Mouse (Mus musculus) layer of hippocampus, adult 2 months (tissue): ENCODE results near the gene Ctxn2. TPM values are rescaled to one million over a fixed set of nuclear protein-coding genes. Genes with fewer than 3 reads are reported as not detected.
"Not testable (repeated sequence)": the region's sequence is repeated elsewhere in the genome, so short reads cannot be mapped to it uniquely, and the experiment has no call there.

Experiments
- DNase-seq, 2 experiments: peaks; one replicate each; pipeline ENCODE4 v3.0.0; 2022; ENCODE audit warnings: low spot score in 2 of 2
- H3K27ac ChIP-seq: fragments of 200-600 bp; 2 replicates; pipeline ENCODE4 v1.8.1; 2022
- H3K4me3 ChIP-seq: fragments of 200-600 bp; 2 replicates; pipeline ENCODE4 v1.8.1; 2022; ENCODE audit warnings: mild to moderate bottlenecking
- CTCF ChIP-seq: fragments of 200-600 bp; conservative IDR thresholded peaks from 2 replicates; pipeline ENCODE4 v1.8.1; 2022; ENCODE audit warnings: antibody characterized with exemption, mild to moderate bottlenecking, moderate library complexity
- long read RNA-seq, 2 experiments: library from polyadenylated mRNA; stranded (forward); transcript quantifications; one replicate each; pipeline ENCODE4 v2.0.0; 2021; ENCODE audit warnings: borderline mapping rate in 2 of 2
- total RNA-seq, 2 experiments: library from RNA; stranded (reverse); gene quantifications; 2 replicates each; pipeline ENCODE4 v1.2.3; 2021

Ctxn2 gene
- 10 to 100 TPM; 11.2 to 16.0 TPM for total RNA-seq
- long read RNA-seq, experiment 1, partial matches to known transcripts: 1 of 15 reads
- long read RNA-seq, experiment 1, other reads (novel, unspliced or antisense): 14 of 15 reads
- long read RNA-seq, experiment 2, partial matches to known transcripts: 2 of 19 reads
- long read RNA-seq, experiment 2, other reads (novel, unspliced or antisense): 15 of 19 reads

DNA sequence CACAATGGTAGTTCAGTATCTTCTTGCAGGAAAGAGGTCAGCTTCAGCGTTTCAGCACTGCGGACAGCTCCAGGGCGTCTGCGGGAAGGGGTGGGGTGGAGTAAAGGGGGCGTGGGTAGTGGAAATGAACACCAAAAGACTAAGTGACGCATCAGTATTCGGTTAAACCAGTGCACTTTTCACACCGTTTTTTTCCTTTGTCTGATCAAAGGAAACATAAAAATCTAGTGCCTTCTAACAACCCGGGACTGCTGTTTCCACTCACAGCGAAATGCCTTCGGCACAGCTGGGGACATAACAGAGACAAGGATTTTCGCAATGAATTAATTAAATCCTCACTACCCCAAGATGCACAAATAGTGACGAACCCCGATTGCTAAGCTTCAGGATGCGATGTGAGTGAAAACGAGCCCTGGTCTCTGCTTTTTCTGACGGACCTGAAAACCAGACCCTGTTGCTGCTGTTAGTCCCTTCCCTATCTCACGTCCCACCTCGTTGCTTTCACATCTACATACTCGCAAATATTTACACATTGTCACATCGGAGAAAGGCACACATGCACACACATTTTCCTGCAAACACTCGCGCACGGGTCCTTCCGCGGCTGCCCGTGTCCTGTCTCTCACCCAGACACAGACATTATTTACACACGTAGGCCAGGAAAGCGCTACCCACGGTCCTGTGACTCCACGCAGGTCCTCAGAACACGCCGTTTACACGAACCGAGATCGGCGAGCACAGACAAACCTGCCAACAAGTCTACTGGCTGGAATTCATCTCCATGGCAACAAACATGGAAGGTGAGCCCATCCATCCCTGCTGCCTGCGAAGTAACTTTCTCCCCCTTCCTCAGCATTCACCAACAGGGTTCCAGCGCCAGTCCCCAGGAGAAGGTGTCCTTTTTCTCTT, at the start of gene Ctxn2:
TSS of gene Ctxn2 (plus strand) at position 790 of the 909 bp plus-strand sequence.
- peak; percentile 49 to 52 for DNase-seq
- Histone ChIP-seq H3K4me3 (peak within 1 kb of the TSS; percentile 65), H3K27ac (peak within 1 kb of the TSS; percentile 90)
- no peak for TF ChIP-seq CTCF

DNA sequence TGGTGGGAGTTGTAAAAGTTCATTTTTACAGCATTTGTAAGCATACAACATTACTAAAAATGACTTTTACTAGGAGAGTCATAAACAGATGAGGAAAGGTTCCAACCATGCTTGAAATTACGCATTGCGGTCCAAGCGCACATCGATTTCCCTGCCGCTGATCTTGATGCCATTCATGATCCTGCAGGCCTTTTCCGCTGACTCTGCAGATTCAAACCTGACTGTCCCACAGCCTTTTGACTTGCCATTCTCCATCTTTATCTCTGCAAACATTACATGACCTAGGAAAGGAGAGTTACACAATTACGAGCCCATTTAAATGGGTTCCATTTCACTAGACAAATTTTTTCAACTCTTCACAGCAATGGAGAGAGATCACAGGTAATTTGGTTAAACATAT, 47.7 kb upstream of the Ctxn2 start:
- DNase-seq: no peak
- TF ChIP-seq CTCF: no peak
- no peak overlapping the region for H3K4me3 ChIP-seq
- H3K27ac ChIP-seq: no peak overlapping the region

DNA sequence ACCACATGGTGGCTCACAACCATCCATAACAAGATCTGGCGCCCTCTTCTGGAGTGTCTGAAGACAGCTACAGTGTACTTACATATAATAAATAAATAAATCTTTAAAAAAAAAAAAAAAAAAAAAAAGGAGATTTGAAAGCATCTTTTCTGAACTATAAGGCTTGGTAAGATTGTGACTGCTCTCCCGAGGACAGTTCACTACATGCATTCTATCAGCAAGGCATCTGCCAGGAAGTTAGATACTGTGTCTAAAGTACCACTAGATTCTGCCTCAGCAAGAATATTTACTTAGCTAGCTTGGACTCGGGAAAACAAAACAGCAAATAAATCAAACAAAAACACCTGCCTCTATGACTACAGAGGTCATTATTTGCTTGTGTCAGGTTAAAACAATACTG, 44.4 kb upstream of the Ctxn2 start:
- TF ChIP-seq CTCF: peak; percentile 38
- not testable (repeated sequence) for H3K4me3 ChIP-seq, H3K27ac ChIP-seq, DNase-seq

DNA sequence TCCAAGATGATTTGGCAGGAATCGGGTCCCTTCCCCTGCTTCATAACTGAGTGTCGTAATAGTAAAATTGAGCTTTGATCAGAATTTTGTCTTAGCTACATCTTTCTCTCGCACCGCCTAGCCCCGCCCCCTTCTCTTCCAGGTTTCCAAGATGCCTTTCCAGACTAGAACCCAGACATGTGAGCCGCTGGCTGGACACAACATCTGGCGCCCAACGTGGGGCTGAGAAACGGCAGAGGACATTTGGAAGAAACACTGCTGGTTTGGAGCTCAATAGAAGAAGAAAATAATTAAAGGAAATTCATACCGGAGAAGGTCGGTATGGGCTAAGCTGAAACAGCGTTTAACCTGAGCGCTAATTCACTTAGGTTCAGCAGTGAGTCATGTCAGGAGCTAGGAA, 32.0 kb upstream of the Ctxn2 start:
- not testable (repeated sequence) for H3K27ac ChIP-seq, DNase-seq

DNA sequence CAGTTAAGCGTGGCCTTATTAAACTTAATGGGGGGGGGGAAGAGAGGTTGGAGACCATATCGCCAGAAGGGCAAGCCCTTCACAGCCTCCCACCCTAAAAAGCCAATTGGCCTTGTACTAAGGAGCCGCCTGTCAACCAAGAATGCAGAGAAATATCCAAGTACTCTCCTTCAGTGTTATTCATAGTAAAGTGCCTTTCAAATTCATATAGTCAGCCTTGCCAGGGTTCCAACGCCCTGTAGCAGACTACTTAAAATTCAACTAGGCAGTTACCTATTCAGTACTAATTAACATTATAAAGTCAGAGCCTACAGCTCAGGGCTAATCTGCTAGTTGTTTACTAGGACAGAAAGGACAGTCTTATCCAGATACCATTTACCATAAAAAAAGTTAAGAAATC, 30.0 kb upstream of the Ctxn2 start:
- not testable (repeated sequence) for H3K27ac ChIP-seq, DNase-seq, H3K4me3 ChIP-seq

More for the DNA sequence above, 32.0 kb upstream of the Ctxn2 start:
- H3K4me3 ChIP-seq: not testable (repeated sequence)

DNA sequence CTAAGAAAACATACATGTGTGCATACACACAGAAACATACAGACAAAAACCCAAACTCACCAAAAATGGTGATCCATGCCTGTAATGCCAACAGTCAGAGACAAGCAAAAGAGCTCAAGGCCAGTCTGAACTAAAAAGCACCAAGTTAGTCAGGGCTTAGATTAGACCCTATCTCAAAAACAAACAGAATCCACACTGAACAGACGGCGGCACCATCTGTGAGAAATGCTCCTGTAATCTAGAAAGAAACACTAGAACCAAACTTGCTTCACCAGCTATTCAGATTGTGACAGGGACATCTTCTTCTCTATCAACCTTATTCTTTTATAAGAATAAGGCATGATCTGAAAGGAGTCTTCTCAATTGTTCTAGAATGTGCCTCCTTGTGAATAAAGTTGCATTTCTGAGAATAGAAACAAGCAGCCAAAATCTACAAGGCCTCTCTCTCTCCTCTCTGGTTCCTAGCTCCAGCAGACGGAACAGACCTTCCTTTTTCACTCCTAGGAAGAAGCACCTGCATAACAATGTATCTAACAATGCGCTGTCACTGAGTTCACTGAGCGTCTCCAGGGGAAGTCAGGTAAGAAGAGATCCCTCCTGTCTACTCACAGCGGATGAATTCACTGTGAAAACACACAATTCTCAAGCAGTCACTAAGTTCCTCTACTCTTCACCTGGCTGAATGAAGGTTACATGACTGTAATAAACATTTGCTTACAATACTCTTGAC, 16.9 kb upstream of the Ctxn2 start:
- DNase-seq: peak; percentile 42 to 52
- Histone ChIP-seq H3K4me3 (no peak overlapping the region), H3K27ac (peak overlapping the region; percentile 36)
- no peak for TF ChIP-seq CTCF

DNA sequence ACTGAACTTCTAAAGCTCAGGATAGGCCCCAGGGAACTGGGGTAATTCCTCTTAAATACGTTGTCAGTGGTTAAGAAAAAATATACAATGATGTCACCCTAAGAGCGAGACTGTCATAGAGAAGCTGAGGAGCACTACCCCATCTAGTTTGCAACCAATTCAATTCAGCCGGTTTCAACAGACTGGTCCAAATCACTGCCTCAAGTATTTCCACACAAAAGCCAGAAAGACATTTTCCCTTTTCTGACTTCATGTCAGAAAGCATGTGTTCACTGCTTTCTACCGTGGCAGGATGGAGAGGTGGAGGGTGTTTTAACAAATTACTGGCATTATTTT, 14.2 kb upstream of the Ctxn2 start:
- Histone ChIP-seq H3K4me3 (peak overlapping the region; percentile 70), H3K27ac (peak overlapping the region; percentile 96)
- no peak for DNase-seq
- TF ChIP-seq CTCF: no peak

DNA sequence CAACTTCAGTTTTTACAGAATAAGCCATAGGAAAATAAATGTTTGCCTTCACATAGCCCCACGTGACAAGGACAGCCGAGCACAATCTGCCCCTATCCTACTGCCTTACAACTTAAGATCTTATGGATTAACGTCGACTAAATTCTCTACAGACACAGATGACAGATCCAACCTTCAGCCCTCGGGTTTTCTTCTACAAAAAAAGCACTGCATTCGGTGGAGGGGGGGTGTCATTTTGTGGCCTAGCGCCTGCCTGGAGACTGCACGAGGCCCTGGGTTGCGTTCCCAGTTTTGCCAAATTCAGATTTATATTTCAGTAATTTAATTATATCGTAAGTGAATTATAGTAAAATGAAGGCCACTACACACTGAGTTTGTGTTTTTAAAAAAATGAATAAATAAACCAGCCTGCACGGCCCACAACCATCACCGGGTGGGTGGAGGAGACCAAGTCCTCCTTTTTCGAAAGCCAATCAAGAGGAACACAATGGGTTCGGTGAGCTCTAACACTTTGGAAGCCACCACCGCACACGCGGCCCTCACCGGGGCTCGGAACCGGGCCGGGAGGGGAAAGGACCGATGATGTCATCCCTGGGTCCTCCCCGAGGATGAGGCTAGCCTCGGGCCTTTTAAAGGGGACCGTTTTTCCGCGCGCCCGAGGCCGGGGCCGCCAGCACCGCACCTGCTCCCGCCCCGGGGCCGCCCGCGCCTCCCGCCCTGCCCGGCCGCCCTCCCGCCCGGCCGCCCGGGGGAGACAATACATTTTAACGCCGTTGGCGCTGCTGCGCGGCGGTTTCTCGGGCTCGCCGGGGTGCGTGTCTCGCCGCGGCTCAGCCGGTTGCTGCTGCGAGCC, 13.6 kb upstream of the Ctxn2 start:
- peak overlapping the region; percentile 96 for H3K27ac ChIP-seq
- no peak for TF ChIP-seq CTCF
- peak overlapping the region; percentile 70 for H3K4me3 ChIP-seq
- peak in 1 of 2 experiments; percentile 66 for DNase-seq

DNA sequence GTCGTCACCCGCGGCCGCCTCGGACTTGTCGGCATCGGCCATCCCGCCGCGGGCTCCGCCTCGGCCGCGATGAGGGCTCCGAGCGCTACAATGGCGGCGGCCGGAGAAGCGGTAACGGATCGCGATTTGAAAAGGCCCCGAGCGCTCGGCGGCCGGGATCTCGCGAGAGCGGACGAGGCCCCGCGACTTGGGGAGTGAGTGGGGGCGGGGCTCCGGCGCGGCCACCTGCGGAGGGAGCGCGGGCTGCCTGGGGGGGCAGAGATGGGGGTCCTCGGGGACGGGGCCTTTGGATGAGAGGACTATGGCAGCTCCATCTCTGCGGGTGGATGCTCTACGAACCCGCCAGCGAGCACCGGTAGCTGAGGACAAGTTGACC, 13.0 kb upstream of the Ctxn2 start, which contains the start of gene Myef2:
TSS of gene Myef2 (minus strand) at position 185 of the 376 bp plus-strand sequence.
- Histone ChIP-seq H3K27ac (peak within 1 kb of the TSS; percentile 96), H3K4me3 (peak within 1 kb of the TSS; percentile 70)
- no peak for TF ChIP-seq CTCF
- DNase-seq: peak; percentile 54 to 82

DNA sequence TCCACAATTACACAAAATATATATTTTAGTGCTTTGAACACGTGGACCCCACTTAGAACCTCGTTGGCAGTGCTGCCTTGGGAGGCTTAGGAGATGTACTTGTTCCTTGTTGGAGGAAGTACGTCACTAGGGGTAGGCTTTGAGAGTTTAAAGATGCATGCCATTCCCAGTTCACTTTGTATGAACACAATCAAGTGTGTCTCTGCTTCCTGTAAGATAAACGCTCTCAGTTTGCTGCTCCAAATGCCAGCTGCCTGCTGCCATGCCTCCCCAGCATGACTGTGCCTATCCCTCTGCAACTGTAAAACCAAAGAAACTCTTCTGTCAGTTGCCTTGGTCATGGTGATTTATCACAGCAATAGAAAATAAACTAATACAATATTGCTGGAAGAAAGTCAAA, 10.7 kb upstream of the Ctxn2 start:
- no peak overlapping the region for H3K27ac ChIP-seq
- TF ChIP-seq CTCF: no peak
- H3K4me3 ChIP-seq: no peak overlapping the region
- no peak for DNase-seq

DNA sequence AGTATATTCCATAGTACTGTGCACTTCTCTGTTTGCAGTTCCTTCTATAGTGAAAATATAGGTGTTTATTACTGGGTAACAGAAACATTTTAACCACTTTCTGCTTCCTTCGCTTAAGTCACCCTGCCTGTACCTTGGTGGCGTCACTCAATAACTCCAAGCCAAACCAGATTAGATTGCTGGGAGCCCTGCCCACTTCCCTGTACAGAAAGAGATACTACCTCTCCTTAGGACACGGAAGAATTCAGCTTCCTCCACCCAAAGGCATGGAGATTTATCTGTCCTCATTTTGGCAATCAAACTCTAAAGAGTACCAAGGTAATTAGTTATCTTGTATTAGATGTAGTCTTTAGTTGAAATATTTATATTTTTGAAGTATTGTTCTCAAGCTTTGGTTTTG, 9.7 kb upstream of the Ctxn2 start:
- Histone ChIP-seq H3K27ac (no peak overlapping the region), H3K4me3 (no peak overlapping the region)
- DNase-seq: no peak
- TF ChIP-seq CTCF: no peak

DNA sequence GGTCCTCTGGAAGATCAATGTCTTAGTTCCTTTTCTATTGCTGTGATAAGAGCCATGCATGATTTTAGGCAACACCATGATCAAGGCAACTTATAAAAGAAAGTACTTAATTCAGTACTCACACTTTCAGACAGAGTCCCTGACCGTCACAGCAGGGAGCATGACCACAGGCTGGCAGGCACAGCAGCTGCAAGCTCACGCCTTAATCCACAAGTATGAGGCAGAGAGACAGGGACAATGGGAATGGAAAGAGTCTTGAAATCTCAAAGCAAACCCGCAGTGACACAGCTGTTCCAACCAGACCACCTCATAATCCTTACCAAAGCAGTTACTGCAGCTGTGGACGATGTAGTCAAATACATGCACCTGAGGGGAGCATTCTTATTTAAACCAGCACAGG, 2.4 kb upstream of the Ctxn2 start:
- TF ChIP-seq CTCF: no peak
- Histone ChIP-seq H3K27ac (no peak overlapping the region), H3K4me3 (no peak overlapping the region)
- DNase-seq: no peak
